Mouse (Mus musculus): ENCODE results near the gene Sult2b1.

The Sult2b1 gene

DNA sequence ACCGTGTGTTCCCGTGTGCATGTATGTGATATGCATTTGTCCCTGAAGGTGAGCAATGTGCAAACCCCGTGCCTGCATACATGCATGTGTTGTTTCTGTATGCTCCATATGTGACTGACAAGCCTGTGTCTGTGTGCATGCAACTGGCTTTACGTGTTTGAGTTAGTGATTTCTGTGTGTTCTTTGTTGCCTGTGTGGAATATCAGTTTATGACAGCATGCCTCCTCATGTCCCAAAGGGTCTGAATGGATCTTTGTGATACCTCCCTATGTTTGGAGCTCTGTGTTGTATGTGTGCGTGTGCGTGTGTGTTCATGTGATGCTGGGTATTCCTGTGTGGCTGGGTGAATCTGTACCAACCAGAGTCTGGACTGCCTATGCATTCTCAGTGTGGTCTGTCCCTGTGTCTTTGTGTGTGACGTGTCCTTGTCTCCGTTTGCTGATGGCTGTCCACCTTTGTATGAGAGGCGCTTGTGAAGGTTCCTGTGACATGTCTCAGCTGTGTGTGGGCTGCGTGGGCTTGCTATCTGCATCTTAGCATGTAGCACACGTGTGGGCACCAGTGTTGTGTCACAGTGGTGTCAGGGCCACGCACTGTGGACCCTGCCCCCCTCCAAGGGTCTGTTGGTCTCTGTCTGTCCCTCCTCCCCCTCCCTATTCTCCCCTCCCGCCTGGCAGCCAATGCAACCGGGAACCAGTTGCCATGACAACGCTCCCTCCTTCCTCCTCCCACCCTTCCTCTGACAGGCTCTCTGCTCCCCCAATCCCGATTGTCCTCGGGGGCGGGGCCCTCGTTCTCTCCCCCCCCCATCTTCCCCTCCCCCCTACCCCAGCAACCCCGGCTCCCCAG is at the start of gene Sult2b1:
Gene Sult2b1 (minus strand): TSS at position 146 of the 849 bp plus-strand sequence.
- peak; percentile 77 for DNase-seq (ENCODE audit: low read depth, low spot score)

- DNase-seq (ENCODE audit: low read depth, low spot score) = no peak
These were observed 49.5 kb upstream of the Sult2b1 start for GRCm38 (mm10) chr7:45833924-45834323.

DNA sequence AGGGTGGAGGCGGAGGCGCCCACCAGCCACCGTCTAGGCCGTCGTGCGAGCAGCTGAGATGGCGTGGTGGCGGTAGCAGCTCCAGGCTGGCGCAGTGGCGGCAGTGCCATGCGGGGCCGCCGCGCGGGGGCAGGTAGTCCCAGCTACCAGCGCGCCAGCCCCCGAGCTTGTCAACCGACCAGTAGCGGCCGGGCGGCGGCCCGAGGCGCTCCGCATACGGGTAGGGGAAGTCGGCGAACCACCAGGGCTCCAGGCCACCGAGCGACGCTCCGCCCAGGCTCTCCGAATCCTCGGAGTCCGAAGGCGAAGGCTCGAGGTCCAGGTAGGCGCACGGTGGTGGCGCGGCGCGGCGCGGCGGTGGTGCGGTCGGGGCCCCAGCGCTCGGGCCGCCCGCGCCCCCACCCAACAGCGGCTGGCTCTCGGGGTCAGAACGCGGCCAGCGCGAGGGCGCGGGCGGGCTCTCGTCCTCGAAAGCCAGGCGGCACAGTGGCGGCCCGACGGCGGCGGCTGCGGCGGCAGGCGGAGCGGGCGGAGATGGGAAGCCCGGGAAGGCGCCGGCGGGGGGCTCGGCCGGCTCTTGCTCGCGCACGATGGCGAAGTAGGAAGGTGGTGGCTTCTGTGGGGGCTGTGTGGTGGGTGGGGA is 48.8 kb upstream of the Sult2b1 start:
- peak; percentile 62 for DNase-seq (ENCODE audit: low read depth, low spot score)

GRCm38 (mm10) chr7:45832428-45832827 is 48.0 kb upstream of the Sult2b1 start:
- no peak for DNase-seq (ENCODE audit: low read depth, low spot score)

- no peak for DNase-seq (ENCODE audit: low read depth, low spot score)
These were observed 46.7 kb upstream of the Sult2b1 start for GRCm38 (mm10) chr7:45831128-45831525.

- DNase-seq (ENCODE audit: low read depth, low spot score) = peak; percentile 97
These were observed 46.1 kb upstream of the Sult2b1 start, which contains the start of gene Grwd1 for GRCm38 (mm10) chr7:45830427-45831127. TSS of gene Grwd1 (minus strand) at chr7:45830944.

GRCm38 (mm10) chr7:45826631-45827030 is 42.2 kb upstream of the Sult2b1 start:
- DNase-seq (ENCODE audit: low read depth, low spot score) = no peak

GRCm38 (mm10) chr7:45824598-45824997 is 40.1 kb upstream of the Sult2b1 start, which contains the start of gene Kcnj14:
TSS of gene Kcnj14 (minus strand) at chr7:45824782.
- DNase-seq (ENCODE audit: low read depth, low spot score) = no peak

DNA sequence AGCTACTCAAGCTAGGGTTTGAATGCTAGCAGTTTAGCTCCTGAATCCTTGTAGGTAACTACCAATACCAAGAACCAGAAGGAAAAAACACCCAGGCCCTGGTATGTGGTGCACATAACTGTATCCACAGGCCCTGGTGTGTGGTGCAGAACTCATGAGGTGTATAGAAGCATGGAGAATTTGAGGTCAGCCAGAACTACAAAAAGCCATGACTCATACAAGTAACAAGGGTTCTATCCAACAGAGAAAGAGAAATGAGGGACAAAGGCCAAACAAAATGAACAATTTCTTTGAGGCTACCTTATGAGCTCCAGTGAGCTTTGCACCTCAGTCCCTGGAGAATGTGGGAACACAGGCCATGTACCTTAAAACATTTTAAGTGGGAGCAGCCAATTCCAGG is 36.4 kb upstream of the Sult2b1 start:
- no peak for DNase-seq (ENCODE audit: low read depth, low spot score)

- no peak for DNase-seq (ENCODE audit: low read depth, low spot score)
These were observed 35.4 kb upstream of the Sult2b1 start for GRCm38 (mm10) chr7:45819843-45820242.

- no peak for DNase-seq (ENCODE audit: low read depth, low spot score)
These were observed 31.5 kb upstream of the Sult2b1 start for GRCm38 (mm10) chr7:45815984-45816351.

- DNase-seq (ENCODE audit: low read depth, low spot score) = peak; percentile 49
These were observed 31.0 kb upstream of the Sult2b1 start for GRCm38 (mm10) chr7:45815323-45815983.

- DNase-seq (ENCODE audit: low read depth, low spot score) = no peak
These were observed 30.4 kb upstream of the Sult2b1 start for GRCm38 (mm10) chr7:45814841-45815240.

DNA sequence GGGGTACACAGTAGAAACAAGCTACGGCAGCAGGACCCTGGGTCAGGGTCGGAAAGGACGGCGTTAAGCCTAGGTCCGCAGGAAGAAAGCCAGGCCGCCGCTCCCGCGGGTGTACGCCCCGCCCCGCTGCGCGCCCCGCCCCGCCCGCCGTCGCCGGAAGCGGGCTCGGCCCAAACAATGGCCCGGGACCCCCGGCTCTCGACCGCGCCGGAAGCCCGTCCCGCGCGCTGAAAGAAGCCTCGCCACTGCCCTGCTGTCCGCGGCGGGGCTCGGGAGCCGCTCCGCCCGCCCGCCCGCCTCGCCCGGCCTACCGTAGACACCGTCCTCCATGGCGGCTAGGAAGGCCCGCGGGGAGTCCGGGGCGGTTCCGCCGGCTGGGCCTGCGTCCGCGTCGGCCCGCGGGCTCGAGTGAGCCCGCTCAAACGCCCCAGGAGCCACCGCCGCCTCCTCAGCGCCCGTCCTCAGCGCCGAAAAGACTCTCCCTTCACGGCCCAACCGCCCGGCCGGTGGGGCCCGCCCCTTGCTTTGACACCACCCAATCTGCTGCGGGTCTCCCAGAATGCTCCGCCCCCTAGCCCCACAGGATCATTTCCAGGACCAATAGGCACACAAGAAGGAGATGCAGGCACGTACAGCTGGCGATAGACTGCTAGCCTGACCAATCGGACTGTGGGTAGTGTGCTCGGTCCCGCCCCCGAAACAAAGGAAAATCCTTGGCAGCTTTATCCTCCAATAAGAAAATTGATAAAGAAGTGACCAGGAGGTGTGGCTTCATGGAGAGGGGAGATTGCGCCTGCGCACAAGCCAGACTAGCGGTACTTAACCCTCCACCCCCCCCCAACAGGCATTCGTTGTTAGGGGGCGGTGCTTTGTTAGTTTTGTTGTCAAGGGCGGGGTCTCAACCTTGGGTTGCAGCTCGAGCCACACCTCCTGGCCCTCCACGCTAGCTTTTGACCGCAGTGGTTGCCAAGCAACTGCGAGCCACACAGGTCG is 29.6 kb upstream of the Sult2b1 start, which contains the start of gene Cyth2:
Gene Cyth2 (minus strand): TSS at position 795 of the 993 bp plus-strand sequence.
- DNase-seq (ENCODE audit: low read depth, low spot score) = peak; percentile 100

DNA sequence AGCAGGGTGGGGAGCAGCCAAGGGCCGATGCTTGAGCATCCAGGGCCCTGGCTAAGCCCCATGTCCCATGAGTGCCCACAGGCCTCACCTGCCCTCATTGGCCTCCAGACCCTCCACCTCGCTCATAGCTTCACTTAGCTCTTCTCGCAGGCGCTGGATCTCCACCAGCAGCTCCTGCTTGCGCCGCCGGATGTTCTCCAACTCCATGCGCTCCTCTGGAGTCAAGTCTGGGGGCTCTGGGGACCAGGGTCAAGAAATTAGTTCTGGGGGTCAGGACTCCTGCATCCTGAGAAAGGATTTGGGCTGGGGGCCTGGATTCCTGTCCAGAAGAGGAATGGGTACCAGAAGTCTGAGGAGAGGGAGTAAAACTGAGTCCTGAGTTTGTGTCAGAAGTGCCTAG is 28.5 kb upstream of the Sult2b1 start:
- DNase-seq (ENCODE audit: low read depth, low spot score) = no peak

- no peak for DNase-seq (ENCODE audit: low read depth, low spot score)
These were observed 25.0 kb upstream of the Sult2b1 start for GRCm38 (mm10) chr7:45809276-45810075.

GRCm38 (mm10) chr7:45808471-45808870 is 24.0 kb upstream of the Sult2b1 start:
- DNase-seq (ENCODE audit: low read depth, low spot score) = peak; percentile 62

DNA sequence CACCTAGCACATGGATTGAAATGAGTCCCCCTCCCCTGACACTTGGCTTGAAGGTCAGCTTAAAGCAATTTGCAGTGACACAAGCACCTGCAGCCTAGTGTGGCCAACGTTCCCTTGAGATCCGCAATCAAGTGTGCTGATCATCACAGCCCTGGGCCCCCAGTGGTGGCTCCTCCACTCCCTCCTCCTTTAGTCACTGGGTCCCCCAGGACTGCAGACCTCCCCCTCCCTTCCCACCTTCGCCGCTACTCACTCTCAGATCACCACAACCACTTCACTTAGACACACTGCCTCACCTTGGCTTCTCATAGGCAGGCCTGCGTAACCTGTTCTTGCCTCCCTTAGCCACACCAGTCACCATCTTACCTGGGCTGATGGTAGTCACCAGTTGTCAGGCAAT is 21.5 kb upstream of the Sult2b1 start:
- no peak for DNase-seq (ENCODE audit: low read depth, low spot score)

GRCm38 (mm10) chr7:45802551-45802950 is 18.1 kb upstream of the Sult2b1 start:
- no peak for DNase-seq (ENCODE audit: low read depth, low spot score)

GRCm38 (mm10) chr7:45801348-45801747 is 16.9 kb upstream of the Sult2b1 start:
- DNase-seq (ENCODE audit: low read depth, low spot score) = peak; percentile 95

All from ZHBTc4 (cell line).